Mouse (Mus musculus) myocyte (in vitro differentiated cells): ENCODE data around the gene Mrm2.

ENCODE experiments used
- POLR2A ChIP-seq: IDR thresholded peaks from one replicate; pipeline ENCODE4 v1.6.1; 2011; ENCODE audit warnings: low read depth, mild to moderate bottlenecking, control low read depth, moderate library complexity; ENCODE audit not compliant: insufficient read length
- POLR2AphosphoS2 ChIP-seq: IDR thresholded peaks from one replicate; pipeline ENCODE4 v1.6.1; 2011; ENCODE audit warnings: low read depth, control low read depth; ENCODE audit not compliant: insufficient read length
- SRF ChIP-seq: IDR thresholded peaks from one replicate; pipeline ENCODE4 v1.6.1; 2011; ENCODE audit warnings: low read depth; ENCODE audit not compliant: control insufficient read depth, insufficient read length
- TCF12 ChIP-seq: IDR thresholded peaks from one replicate; pipeline ENCODE4 v1.6.1; 2011; ENCODE audit warnings: mild to moderate bottlenecking, control low read depth; ENCODE audit not compliant: poor library complexity, insufficient read depth, severe bottlenecking

- TF ChIP-seq POLR2A (no peak), TCF12 (no peak), SRF (no peak), POLR2AphosphoS2 (no peak)
These were observed 33.4 kb downstream of the Mrm2 start for GRCm38 (mm10) chr5:140298291-140298690.
